Mouse (Mus musculus): ENCODE results near the gene Csrnp3.

GRCm38 (mm10) chr2:65948808-65949207, 103.2 kb downstream of the Csrnp3 start:
- TF ChIP-seq POLR2A (IDR thresholded peaks at IDR 0.05; ENCODE audit: low read depth, low read length) (no peak), CTCF (IDR thresholded peaks at IDR 0.05; ENCODE audit: extremely low read depth, insufficient read depth, insufficient read length, insufficient replicate concordance) (no peak)

Measured in spleen, adult 2 months (tissue).